Mouse (Mus musculus): ENCODE data around the gene 0610040J01Rik. TPM values are rescaled to one million over a fixed set of nuclear protein-coding genes. Genes with fewer than 3 reads are reported as not detected.
A peak's percentile ranks its signal among the peaks of the same experiment; 100 is the strongest.

Gene 0610040J01Rik
- polyA plus RNA-seq, 1 experiment: 0.06 TPM

GRCm38 (mm10) chr5:63788156-63788826 lies 23.9 kb upstream of the 0610040J01Rik start:
- Histone ChIP-seq H3K4me1 (ENCODE audit: control insufficient read depth, insufficient read depth, low read length) (no peaks in the 10 kb centered on the region), H3K36me3 (ENCODE audit: control insufficient read depth, insufficient read depth, low read length) (no peaks in the 10 kb centered on the region), H3K27ac (ENCODE audit: control insufficient read depth, insufficient read depth, low read depth, low read length) (no peak overlapping the region), H3K4me3 (ENCODE audit: control insufficient read depth, low read depth, low read length) (no peak overlapping the region), H3K27me3 (ENCODE audit: control insufficient read depth, insufficient read depth, low read length) (no peaks in the 10 kb centered on the region)
- TF ChIP-seq POLR2A (IDR thresholded peaks at IDR 0.05; ENCODE audit: control insufficient read depth, low read depth, low read length) (no peak), CTCF (IDR thresholded peaks at IDR 0.05; ENCODE audit: control insufficient read depth, insufficient read depth, insufficient replicate concordance, low read depth, low read length) (no peak)

- H3K36me3 ChIP-seq (ENCODE audit: control insufficient read depth, insufficient read depth, low read length): no peaks in the 10 kb centered on the region
- TF ChIP-seq POLR2A (IDR thresholded peaks at IDR 0.05; ENCODE audit: control insufficient read depth, low read depth, low read length): no peak
- TF ChIP-seq CTCF (IDR thresholded peaks at IDR 0.05; ENCODE audit: control insufficient read depth, insufficient read depth, insufficient replicate concordance, low read depth, low read length): no peak
- peaks cover 2% of the 10 kb centered on the region; the same call in 1 of the 2 replicates for H3K27me3 ChIP-seq (ENCODE audit: control insufficient read depth, insufficient read depth, low read length)
- peaks cover 8% of the 10 kb centered on the region for H3K4me1 ChIP-seq (ENCODE audit: control insufficient read depth, insufficient read depth, low read length)
- H3K27ac ChIP-seq (ENCODE audit: control insufficient read depth, insufficient read depth, low read depth, low read length): no peak overlapping the region
- peak overlapping the region; percentile 39 for H3K4me3 ChIP-seq (ENCODE audit: control insufficient read depth, low read depth, low read length)
These were observed 324 bp downstream of the 0610040J01Rik start for GRCm38 (mm10) chr5:63812509-63812865.

GRCm38 (mm10) chr5:63816643-63817042 lies 4.5 kb downstream of the 0610040J01Rik start:
- H3K27ac ChIP-seq (ENCODE audit: control insufficient read depth, insufficient read depth, low read depth, low read length): no peak overlapping the region
- H3K4me3 ChIP-seq (ENCODE audit: control insufficient read depth, low read depth, low read length): no peak overlapping the region
- TF ChIP-seq POLR2A (IDR thresholded peaks at IDR 0.05; ENCODE audit: control insufficient read depth, low read depth, low read length) (no peak), CTCF (IDR thresholded peaks at IDR 0.05; ENCODE audit: control insufficient read depth, insufficient read depth, insufficient replicate concordance, low read depth, low read length) (no peak)
- peaks cover 8% of the 10 kb centered on the region for H3K4me1 ChIP-seq (ENCODE audit: control insufficient read depth, insufficient read depth, low read length)
- peaks cover 2% of the 10 kb centered on the region; the same call in 1 of the 2 replicates for H3K27me3 ChIP-seq (ENCODE audit: control insufficient read depth, insufficient read depth, low read length)
- no peaks in the 10 kb centered on the region for H3K36me3 ChIP-seq (ENCODE audit: control insufficient read depth, insufficient read depth, low read length)

GRCm38 (mm10) chr5:63817270-63817669 lies 5.1 kb downstream of the 0610040J01Rik start:
- Histone ChIP-seq H3K4me3 (ENCODE audit: control insufficient read depth, low read depth, low read length) (no peak overlapping the region), H3K27ac (ENCODE audit: control insufficient read depth, insufficient read depth, low read depth, low read length) (no peak overlapping the region), H3K27me3 (ENCODE audit: control insufficient read depth, insufficient read depth, low read length) (peaks cover 2% of the 10 kb centered on the region; the same call in 1 of the 2 replicates), H3K4me1 (ENCODE audit: control insufficient read depth, insufficient read depth, low read length) (peaks cover 6% of the 10 kb centered on the region), H3K36me3 (ENCODE audit: control insufficient read depth, insufficient read depth, low read length) (no peaks in the 10 kb centered on the region)
- TF ChIP-seq CTCF (IDR thresholded peaks at IDR 0.05; ENCODE audit: control insufficient read depth, insufficient read depth, insufficient replicate concordance, low read depth, low read length) (no peak), POLR2A (IDR thresholded peaks at IDR 0.05; ENCODE audit: control insufficient read depth, low read depth, low read length) (no peak)

- no peak overlapping the region for H3K27ac ChIP-seq (ENCODE audit: control insufficient read depth, insufficient read depth, low read depth, low read length)
These were observed 6.8 kb downstream of the 0610040J01Rik start for GRCm38 (mm10) chr5:63818975-63819374.

GRCm38 (mm10) chr5:63819519-63819918 lies 7.4 kb downstream of the 0610040J01Rik start:
- TF ChIP-seq POLR2A (IDR thresholded peaks at IDR 0.05; ENCODE audit: control insufficient read depth, low read depth, low read length) (no peak), CTCF (IDR thresholded peaks at IDR 0.05; ENCODE audit: control insufficient read depth, insufficient read depth, insufficient replicate concordance, low read depth, low read length) (no peak)
- no peaks in the 10 kb centered on the region for H3K27me3 ChIP-seq (ENCODE audit: control insufficient read depth, insufficient read depth, low read length)
- no peak overlapping the region for H3K4me3 ChIP-seq (ENCODE audit: control insufficient read depth, low read depth, low read length)
- no peak overlapping the region for H3K27ac ChIP-seq (ENCODE audit: control insufficient read depth, insufficient read depth, low read depth, low read length)
- no peaks in the 10 kb centered on the region for H3K36me3 ChIP-seq (ENCODE audit: control insufficient read depth, insufficient read depth, low read length)
- no peaks in the 10 kb centered on the region for H3K4me1 ChIP-seq (ENCODE audit: control insufficient read depth, insufficient read depth, low read length)

More at GRCm38 (mm10) chr5:63818975-63819374, 6.8 kb downstream of the 0610040J01Rik start:
- Histone ChIP-seq H3K36me3 (ENCODE audit: control insufficient read depth, insufficient read depth, low read length) (no peaks in the 10 kb centered on the region), H3K4me3 (ENCODE audit: control insufficient read depth, low read depth, low read length) (no peak overlapping the region), H3K27me3 (ENCODE audit: control insufficient read depth, insufficient read depth, low read length) (no peaks in the 10 kb centered on the region), H3K4me1 (ENCODE audit: control insufficient read depth, insufficient read depth, low read length) (no peaks in the 10 kb centered on the region)
- TF ChIP-seq POLR2A (IDR thresholded peaks at IDR 0.05; ENCODE audit: control insufficient read depth, low read depth, low read length): no peak
- no peak for TF ChIP-seq CTCF (IDR thresholded peaks at IDR 0.05; ENCODE audit: control insufficient read depth, insufficient read depth, insufficient replicate concordance, low read depth, low read length)

GRCm38 (mm10) chr5:63821176-63821575 lies 9.0 kb downstream of the 0610040J01Rik start:
- no peaks in the 10 kb centered on the region for H3K36me3 ChIP-seq (ENCODE audit: control insufficient read depth, insufficient read depth, low read length)
- no peaks in the 10 kb centered on the region for H3K4me1 ChIP-seq (ENCODE audit: control insufficient read depth, insufficient read depth, low read length)
- TF ChIP-seq CTCF (IDR thresholded peaks at IDR 0.05; ENCODE audit: control insufficient read depth, insufficient read depth, insufficient replicate concordance, low read depth, low read length) (no peak), POLR2A (IDR thresholded peaks at IDR 0.05; ENCODE audit: control insufficient read depth, low read depth, low read length) (no peak)
- no peak overlapping the region for H3K4me3 ChIP-seq (ENCODE audit: control insufficient read depth, low read depth, low read length)
- no peaks in the 10 kb centered on the region for H3K27me3 ChIP-seq (ENCODE audit: control insufficient read depth, insufficient read depth, low read length)
- no peak overlapping the region for H3K27ac ChIP-seq (ENCODE audit: control insufficient read depth, insufficient read depth, low read depth, low read length)
